Mouse (Mus musculus) thymus, adult 2 months (tissue): ENCODE measurements around the gene Ncoa1.

ENCODE experiments used
- CTCF ChIP-seq: fragments of 200-500 bp; IDR thresholded peaks from 2 replicates; pipeline ENCODE4 v1.5.1; 2012; ENCODE audit warnings: mild to moderate bottlenecking, control low read depth, low read length, moderate library complexity, borderline replicate concordance; ENCODE audit not compliant: control insufficient read depth, poor library complexity, insufficient read depth; ENCODE audit errors: extremely low read depth
- POLR2A ChIP-seq: fragments of 200-500 bp; IDR thresholded peaks from 2 replicates; pipeline ENCODE4 v1.6.1; 2012; ENCODE audit warnings: mild to moderate bottlenecking, low read length, control low read depth, moderate library complexity; ENCODE audit not compliant: control insufficient read depth, poor library complexity, insufficient read depth; ENCODE audit errors: extremely low read depth

DNA sequence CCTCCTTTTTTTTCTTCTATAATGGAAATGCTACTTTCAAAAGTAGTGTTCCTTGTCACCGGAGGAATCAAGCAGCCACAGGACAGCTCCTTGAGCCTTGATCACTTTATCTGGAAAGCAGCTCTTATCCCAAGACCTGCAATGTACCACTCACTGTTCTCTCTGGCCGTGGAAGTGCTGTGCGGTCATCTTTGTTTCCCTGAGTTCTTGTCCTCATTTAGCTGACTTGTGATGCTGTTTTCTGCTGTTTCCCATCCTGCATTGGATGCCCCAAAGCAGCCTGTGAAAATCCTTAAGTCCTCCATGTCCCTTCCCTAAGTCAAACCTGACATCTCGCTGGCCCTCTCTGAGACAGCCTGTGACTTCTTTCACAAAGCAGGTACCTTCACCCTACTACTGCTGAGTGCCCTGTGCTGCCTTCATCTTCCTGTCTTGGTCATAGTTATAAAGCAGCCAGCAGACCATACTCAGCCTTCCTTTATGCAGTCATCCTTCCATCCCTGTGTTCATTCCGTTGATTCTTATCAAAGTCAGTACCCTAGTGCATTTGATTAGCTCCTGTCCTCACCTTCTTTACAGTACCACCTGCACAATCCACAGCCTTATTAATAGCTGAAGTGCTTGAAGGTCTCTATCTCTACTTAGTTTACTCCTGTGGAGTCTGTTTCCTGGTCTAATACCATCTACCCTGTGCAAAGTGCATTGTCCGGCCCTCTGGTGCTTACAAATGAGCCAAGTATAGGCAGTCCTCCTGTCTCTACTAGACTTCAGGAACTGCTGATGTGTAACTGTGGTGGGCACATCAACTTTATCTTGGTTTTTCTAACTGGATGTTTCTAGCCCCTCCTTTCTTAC, 1.2 kb upstream of the Ncoa1 start:
- TF ChIP-seq CTCF (no peak), POLR2A (no peak)
